Mouse (Mus musculus): ENCODE results near the gene Lrrc8d. TPM values are rescaled to one million over a fixed set of nuclear protein-coding genes. Genes with fewer than 3 reads are reported as not detected.
A peak's percentile ranks its signal among the peaks of the same experiment; 100 is the strongest.
"Not testable (repeated sequence)": the region's sequence is repeated elsewhere in the genome, so short reads cannot be mapped to it uniquely, and the experiment has no call there.

Gene Lrrc8d
- polyA plus RNA-seq, 1 experiment from 2014 or later, result 8.9 TPM

DNA sequence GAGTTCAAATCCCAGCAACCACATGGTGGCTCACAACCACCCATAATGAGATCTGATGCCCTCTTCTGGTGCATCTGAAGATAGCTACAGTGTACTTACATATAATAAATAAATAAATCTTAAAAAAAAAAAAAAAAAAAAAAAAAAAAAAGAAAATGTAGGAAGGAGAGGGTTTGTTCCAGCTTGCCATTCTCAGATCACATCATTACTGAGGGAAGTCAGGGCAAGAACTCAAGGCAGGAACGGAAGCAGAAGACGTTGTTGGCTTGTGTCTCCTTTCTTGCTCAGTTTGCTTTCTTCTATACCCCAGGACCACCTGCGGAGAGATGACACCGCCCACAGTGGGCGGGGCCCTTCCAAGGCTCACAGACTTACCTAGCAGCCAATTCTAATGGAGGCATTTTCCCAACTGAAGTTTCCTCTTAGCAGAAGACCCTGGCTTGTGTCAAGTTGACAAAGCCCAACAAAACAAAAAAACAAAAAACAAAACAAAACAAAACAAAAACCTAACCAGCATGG, 165.4 kb downstream of the Lrrc8d start:
- not testable (repeated sequence) for H3K27me3 ChIP-seq (replicated peaks; ENCODE audit: control insufficient read depth, insufficient read depth, low read length)

GRCm38 (mm10) chr5:105867427-105867826, 167.7 kb downstream of the Lrrc8d start:
- no peak for ATAC-seq
- Histone ChIP-seq H3K27me3 (replicated peaks; ENCODE audit: control insufficient read depth, insufficient read depth, low read length) (no peaks in the 10 kb centered on the region), H3K4me3 (ENCODE audit: low read length) (no peak overlapping the region), H3K9ac (ENCODE audit: low read depth, low read length) (no peak overlapping the region), H3K4me2 (ENCODE audit: low read depth, low read length) (no peak overlapping the region), H3K27ac (ENCODE audit: low read length) (no peak overlapping the region), H3K36me3 (ENCODE audit: control insufficient read depth, insufficient read depth, low read length) (no peaks in the 10 kb centered on the region), H3K4me1 (ENCODE audit: control insufficient read depth, insufficient read depth, low read length) (no peaks in the 10 kb centered on the region; the same call in 1 of the 2 replicates), H3K9me3 (ENCODE audit: control insufficient read depth, low read length) (no peaks in the 10 kb centered on the region)
- 48% methylated on average over 4 of the region's 4 CpGs for WGBS

More for the DNA sequence above, 165.4 kb downstream of the Lrrc8d start:
- not testable (repeated sequence) for H3K9ac ChIP-seq (ENCODE audit: low read depth, low read length); H3K36me3 ChIP-seq (ENCODE audit: control insufficient read depth, insufficient read depth, low read length); H3K4me1 ChIP-seq (ENCODE audit: control insufficient read depth, insufficient read depth, low read length); H3K27ac ChIP-seq (ENCODE audit: low read length); H3K9me3 ChIP-seq (ENCODE audit: control insufficient read depth, low read length); ATAC-seq; H3K4me2 ChIP-seq (ENCODE audit: low read depth, low read length); H3K4me3 ChIP-seq (ENCODE audit: low read length)
- 62% methylated on average over 5 of the region's 5 CpGs for WGBS

DNA sequence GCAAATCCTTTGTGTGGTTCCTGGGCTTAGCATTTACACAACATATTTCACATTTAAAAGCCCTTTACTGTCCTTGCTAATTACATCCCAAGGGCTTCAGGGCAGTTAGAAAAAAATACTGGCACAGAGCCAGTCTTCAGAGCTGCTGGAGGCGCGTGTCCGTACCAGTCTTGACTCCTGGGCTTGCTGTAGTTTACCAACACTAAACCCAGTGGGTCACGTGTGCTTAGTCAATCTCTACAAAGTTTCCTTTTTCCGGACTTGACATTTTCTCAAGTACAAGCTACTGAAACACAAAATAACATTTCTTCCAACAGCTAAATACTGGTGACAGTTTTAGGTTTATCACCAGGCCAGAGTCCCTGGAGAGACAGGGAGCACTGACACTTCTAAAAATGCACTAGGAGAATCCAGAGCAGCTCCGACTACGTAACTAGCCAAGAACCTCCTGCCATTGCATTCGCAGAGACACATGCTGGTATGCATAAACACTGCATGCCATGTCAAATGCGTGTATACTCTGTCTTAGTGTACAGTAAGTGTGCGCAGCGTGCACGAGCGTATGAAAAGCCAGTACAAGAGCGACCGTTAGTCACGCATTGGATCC, 168.2 kb downstream of the Lrrc8d start:
- Histone ChIP-seq H3K9me3 (ENCODE audit: control insufficient read depth, low read length) (no peaks in the 10 kb centered on the region), H3K4me3 (ENCODE audit: low read length) (no peak overlapping the region), H3K4me1 (ENCODE audit: control insufficient read depth, insufficient read depth, low read length) (no peaks in the 10 kb centered on the region; the same call in 1 of the 2 replicates), H3K27ac (ENCODE audit: low read length) (no peak overlapping the region), H3K27me3 (replicated peaks; ENCODE audit: control insufficient read depth, insufficient read depth, low read length) (no peaks in the 10 kb centered on the region), H3K9ac (ENCODE audit: low read depth, low read length) (no peak overlapping the region), H3K36me3 (ENCODE audit: control insufficient read depth, insufficient read depth, low read length) (no peaks in the 10 kb centered on the region), H3K4me2 (ENCODE audit: low read depth, low read length) (no peak overlapping the region)
- 58% methylated on average over 16 of the region's 16 CpGs for WGBS
- no peak for ATAC-seq

DNA sequence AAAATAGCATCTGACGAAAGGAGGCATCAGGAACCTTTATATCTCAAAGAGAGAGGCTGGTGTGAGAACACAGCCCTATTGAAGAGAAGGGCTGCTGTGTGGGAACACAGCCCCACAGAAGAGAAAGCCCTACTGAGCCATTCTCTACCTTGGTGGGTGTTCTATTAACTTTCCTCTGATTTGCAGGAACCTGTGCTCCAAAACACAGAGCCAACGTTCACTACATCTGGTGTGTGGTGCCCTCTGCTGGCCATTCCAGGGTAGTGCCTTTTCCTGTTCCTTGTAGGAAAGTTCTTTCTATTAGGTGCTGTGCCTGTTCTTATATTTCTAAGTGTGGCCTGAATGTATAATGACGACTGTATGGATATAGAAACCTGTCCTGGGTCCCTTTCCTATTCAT, 168.8 kb downstream of the Lrrc8d start:
- no peaks in the 10 kb centered on the region; the same call in 1 of the 2 replicates for H3K4me1 ChIP-seq (ENCODE audit: control insufficient read depth, insufficient read depth, low read length)
- 30% methylated on average over 3 of the region's 3 CpGs for WGBS
- H3K27ac ChIP-seq (ENCODE audit: low read length), result no peak overlapping the region
- no peaks in the 10 kb centered on the region for H3K9me3 ChIP-seq (ENCODE audit: control insufficient read depth, low read length)
- no peak overlapping the region for H3K9ac ChIP-seq (ENCODE audit: low read depth, low read length)
- ATAC-seq, result peak; percentile 57; the same call in 1 of the 2 replicates
- no peaks in the 10 kb centered on the region for H3K27me3 ChIP-seq (replicated peaks; ENCODE audit: control insufficient read depth, insufficient read depth, low read length)
- no peaks in the 10 kb centered on the region for H3K36me3 ChIP-seq (ENCODE audit: control insufficient read depth, insufficient read depth, low read length)
- no peak overlapping the region for H3K4me3 ChIP-seq (ENCODE audit: low read length)
- H3K4me2 ChIP-seq (ENCODE audit: low read depth, low read length), result no peak overlapping the region

- Histone ChIP-seq H3K27me3 (replicated peaks; ENCODE audit: control insufficient read depth, insufficient read depth, low read length) (no peaks in the 10 kb centered on the region), H3K27ac (ENCODE audit: low read length) (no peak overlapping the region), H3K4me2 (ENCODE audit: low read depth, low read length) (no peak overlapping the region), H3K9me3 (ENCODE audit: control insufficient read depth, low read length) (no peaks in the 10 kb centered on the region), H3K9ac (ENCODE audit: low read depth, low read length) (no peak overlapping the region), H3K36me3 (ENCODE audit: control insufficient read depth, insufficient read depth, low read length) (no peaks in the 10 kb centered on the region), H3K4me1 (ENCODE audit: control insufficient read depth, insufficient read depth, low read length) (no peaks in the 10 kb centered on the region; the same call in 1 of the 2 replicates), H3K4me3 (ENCODE audit: low read length) (no peak overlapping the region)
- 84% methylated on average over 7 of the region's 7 CpGs for WGBS
- no peak for ATAC-seq
These were observed 170.0 kb downstream of the Lrrc8d start for GRCm38 (mm10) chr5:105869739-105870138.

GRCm38 (mm10) chr5:105871140-105871539, 171.4 kb downstream of the Lrrc8d start:
- no peak overlapping the region for H3K27ac ChIP-seq (ENCODE audit: low read length)
- no peaks in the 10 kb centered on the region for H3K9me3 ChIP-seq (ENCODE audit: control insufficient read depth, low read length)
- H3K4me1 ChIP-seq (ENCODE audit: control insufficient read depth, insufficient read depth, low read length), result peaks cover 4% of the 10 kb centered on the region; the same call in 1 of the 2 replicates
- H3K4me3 ChIP-seq (ENCODE audit: low read length), result no peak overlapping the region
- no peak for ATAC-seq
- no peak overlapping the region for H3K4me2 ChIP-seq (ENCODE audit: low read depth, low read length)
- 72% methylated on average over 3 of the region's 3 CpGs for WGBS
- no peaks in the 10 kb centered on the region for H3K27me3 ChIP-seq (replicated peaks; ENCODE audit: control insufficient read depth, insufficient read depth, low read length)
- H3K36me3 ChIP-seq (ENCODE audit: control insufficient read depth, insufficient read depth, low read length), result no peaks in the 10 kb centered on the region
- H3K9ac ChIP-seq (ENCODE audit: low read depth, low read length), result no peak overlapping the region

DNA sequence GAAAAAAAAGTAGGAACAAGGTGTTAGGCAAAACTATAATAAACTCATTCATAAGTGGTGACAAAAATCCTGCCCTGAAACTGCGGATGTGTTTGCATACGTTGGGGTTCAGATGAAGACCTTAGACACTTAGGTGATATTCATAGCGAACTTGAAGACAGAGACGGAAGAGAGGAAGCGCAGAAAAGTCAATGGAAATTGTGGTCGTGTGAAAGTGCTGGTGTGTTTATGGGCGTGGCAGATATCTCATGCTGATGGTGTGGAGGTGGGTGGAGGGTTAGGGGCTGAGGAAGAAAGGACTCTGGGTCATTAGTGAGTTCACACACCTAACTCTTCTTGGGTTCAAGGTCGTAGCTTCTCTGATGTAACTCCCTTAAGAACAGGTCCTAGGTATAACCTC, 172.4 kb downstream of the Lrrc8d start:
- WGBS, result 74% methylated on average over 8 of the region's 8 CpGs

DNA sequence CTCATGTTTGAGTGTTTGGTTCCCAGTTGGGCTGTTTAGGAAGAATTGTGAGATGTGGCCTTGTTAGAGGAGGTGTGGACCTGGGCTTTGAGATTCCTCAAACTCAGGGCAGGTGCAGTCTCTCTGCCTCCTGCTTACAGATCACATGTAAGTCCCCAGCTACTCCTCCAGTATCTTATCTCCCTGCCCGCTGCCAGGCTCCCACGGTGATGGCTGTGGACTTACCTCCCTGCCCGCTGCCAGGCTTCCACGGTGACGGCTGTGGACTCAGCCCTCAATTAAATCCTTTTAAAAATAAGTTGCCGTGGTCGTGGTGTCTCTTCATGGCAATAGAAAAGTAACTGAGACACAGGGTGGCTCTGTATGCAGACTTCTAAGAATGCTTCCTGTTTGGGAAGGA, 173.1 kb downstream of the Lrrc8d start:
- H3K4me3 ChIP-seq (ENCODE audit: low read length), result no peak overlapping the region
- H3K9me3 ChIP-seq (ENCODE audit: control insufficient read depth, low read length), result no peaks in the 10 kb centered on the region
- 60% methylated on average over 7 of the region's 7 CpGs for WGBS
- no peak overlapping the region for H3K4me2 ChIP-seq (ENCODE audit: low read depth, low read length)
- no peak for ATAC-seq
- H3K4me1 ChIP-seq (ENCODE audit: control insufficient read depth, insufficient read depth, low read length), result peaks cover 6% of the 10 kb centered on the region; the same call in 1 of the 2 replicates
- H3K27ac ChIP-seq (ENCODE audit: low read length), result no peak overlapping the region
- no peak overlapping the region for H3K9ac ChIP-seq (ENCODE audit: low read depth, low read length)
- no peaks in the 10 kb centered on the region for H3K27me3 ChIP-seq (replicated peaks; ENCODE audit: control insufficient read depth, insufficient read depth, low read length)
- H3K36me3 ChIP-seq (ENCODE audit: control insufficient read depth, insufficient read depth, low read length), result no peaks in the 10 kb centered on the region

More for the DNA sequence above, 172.4 kb downstream of the Lrrc8d start:
- Histone ChIP-seq H3K4me2 (ENCODE audit: low read depth, low read length) (no peak overlapping the region), H3K27me3 (replicated peaks; ENCODE audit: control insufficient read depth, insufficient read depth, low read length) (no peaks in the 10 kb centered on the region), H3K4me3 (ENCODE audit: low read length) (no peak overlapping the region), H3K27ac (ENCODE audit: low read length) (no peak overlapping the region), H3K9ac (ENCODE audit: low read depth, low read length) (no peak overlapping the region), H3K9me3 (ENCODE audit: control insufficient read depth, low read length) (no peaks in the 10 kb centered on the region), H3K4me1 (ENCODE audit: control insufficient read depth, insufficient read depth, low read length) (peaks cover 4% of the 10 kb centered on the region; the same call in 1 of the 2 replicates), H3K36me3 (ENCODE audit: control insufficient read depth, insufficient read depth, low read length) (no peaks in the 10 kb centered on the region)
- ATAC-seq, result no peak

GRCm38 (mm10) chr5:105873774-105874173, 174.0 kb downstream of the Lrrc8d start:
- peaks cover 14% of the 10 kb centered on the region; the same call in 1 of the 2 replicates for H3K4me1 ChIP-seq (ENCODE audit: control insufficient read depth, insufficient read depth, low read length)
- WGBS, result 66% methylated on average over 3 of the region's 3 CpGs
- H3K36me3 ChIP-seq (ENCODE audit: control insufficient read depth, insufficient read depth, low read length), result no peaks in the 10 kb centered on the region
- H3K4me2 ChIP-seq (ENCODE audit: low read depth, low read length), result no peak overlapping the region
- no peak overlapping the region for H3K4me3 ChIP-seq (ENCODE audit: low read length)
- ATAC-seq, result no peak
- no peak overlapping the region for H3K9ac ChIP-seq (ENCODE audit: low read depth, low read length)
- H3K9me3 ChIP-seq (ENCODE audit: control insufficient read depth, low read length), result no peaks in the 10 kb centered on the region
- H3K27ac ChIP-seq (ENCODE audit: low read length), result no peak overlapping the region
- no peaks in the 10 kb centered on the region for H3K27me3 ChIP-seq (replicated peaks; ENCODE audit: control insufficient read depth, insufficient read depth, low read length)
